Mouse (Mus musculus) limb, embryonic 12.5 days (tissue): ENCODE results near the gene Pin1rt1. TPM values are rescaled to one million over a fixed set of nuclear protein-coding genes. Genes with fewer than 3 reads are reported as not detected.

Experiments
- ATAC-seq: fragments of 200-750 bp; cut with Nextera tagmentation; 2 replicates; pipeline ENCODE4 v1.8.0; 2017; ENCODE audit warnings: low read depth, moderate TSS enrichment; ENCODE audit not compliant: insufficient number of reproducible peaks, insufficient read depth, low FRiP score, low TSS enrichment
- H3K27ac ChIP-seq: fragments of 300-500 bp; sonication (generic); 2 replicates; pipeline ENCODE4 v1.5.1; 2016; ENCODE audit warnings: mild to moderate bottlenecking, moderate library complexity
- H3K27me3 ChIP-seq: fragments of 300-500 bp; sonication (generic); 2 replicates; pipeline ENCODE4 v1.6.1; 2016; ENCODE audit warnings: mild to moderate bottlenecking, moderate library complexity
- H3K36me3 ChIP-seq: fragments of 300-500 bp; sonication (generic); 2 replicates; pipeline ENCODE4 v1.6.1; 2016; ENCODE audit warnings: mild to moderate bottlenecking, moderate library complexity
- H3K4me1 ChIP-seq: fragments of 300-500 bp; sonication (generic); replicated peaks from 2 replicates; pipeline ENCODE4 v1.6.1; 2016
- H3K4me2 ChIP-seq: fragments of 300-500 bp; sonication (generic); 2 replicates; pipeline ENCODE4 v1.6.1; 2016; ENCODE audit warnings: mild to moderate bottlenecking, moderate library complexity
- H3K4me3 ChIP-seq: fragments of 300-500 bp; sonication (generic); replicated peaks from 2 replicates; pipeline ENCODE4 v1.5.1; 2016; ENCODE audit warnings: mild to moderate bottlenecking
- H3K9ac ChIP-seq: fragments of 300-500 bp; sonication (generic); replicated peaks from 2 replicates; pipeline ENCODE4 v1.6.1; 2016; ENCODE audit warnings: mild to moderate bottlenecking, moderate library complexity
- H3K9me3 ChIP-seq: fragments of 300-500 bp; sonication (generic); 2 replicates; pipeline ENCODE4 v1.6.1; 2016; ENCODE audit warnings: mild to moderate bottlenecking, moderate library complexity
- WGBS: fragments of 180-500 bp; shearing (Covaris S2); methylation state at CpG from one replicate; pipeline ENCODE4 v1.1.7; 2016; 5-methylcytosine and 5-hydroxymethylcytosine counted together
- polyA plus RNA-seq: library from polyadenylated mRNA; unstranded; fragments of >200 nt; fragmentation: Nextera tagmentation; extraction: Ambion mirVana; gene quantifications from 2 replicates; pipeline ENCODE4 v1.2.1, GENCODE M21; 2016

Pin1rt1 gene
- polyA plus RNA-seq, 1 experiment from 2014 or later, result not detected

GRCm38 (mm10) chr2:104712486-104712809 lies 3.7 kb downstream of the Pin1rt1 start:
- Histone ChIP-seq H3K27me3 (0 out of 2 replicates have a peak, but pooled peaks cover 6% of the 10 kb centered on the region), H3K4me1 (peaks cover 14% of the 10 kb centered on the region), H3K9me3 (no peaks in the 10 kb centered on the region), H3K9ac (peak overlapping the region; percentile 90), H3K4me3 (peak overlapping the region; percentile 87), H3K4me2 (peak overlapping the region; percentile 64), H3K36me3 (peaks cover 3% of the 10 kb centered on the region; the same call in 1 of the 2 replicates), H3K27ac (peak overlapping the region; percentile 89)
- ATAC-seq, result no peak
- 1% methylated on average over 7 of the region's 7 CpGs for WGBS

GRCm38 (mm10) chr2:104711585-104712485 lies 4.3 kb downstream of the Pin1rt1 start, which contains the start of gene Tcp11l1:
Tcp11l1 (minus strand) TSS chr2:104712169.
- peaks cover 14% of the 10 kb centered on the region for H3K4me1 ChIP-seq
- peaks cover 3% of the 10 kb centered on the region; the same call in 1 of the 2 replicates for H3K36me3 ChIP-seq
- ATAC-seq, result peak; percentile 86
- peak within 1 kb of the TSS; percentile 89 for H3K27ac ChIP-seq
- peak within 1 kb of the TSS; percentile 87 for H3K4me3 ChIP-seq
- 0 out of 2 replicates have a peak, but pooled peaks cover 6% of the 10 kb centered on the region for H3K27me3 ChIP-seq
- H3K9me3 ChIP-seq, result no peaks in the 10 kb centered on the region
- H3K9ac ChIP-seq, result peak within 1 kb of the TSS; percentile 90
- peak within 1 kb of the TSS; percentile 64 for H3K4me2 ChIP-seq
- WGBS, result under 1% methylated on average over 87 of the region's 99 CpGs

GRCm38 (mm10) chr2:104710670-104711370 lies 5.4 kb downstream of the Pin1rt1 start:
- WGBS, result 40% methylated on average over 6 of the region's 6 CpGs
- Histone ChIP-seq H3K9me3 (no peaks in the 10 kb centered on the region), H3K36me3 (peaks cover 3% of the 10 kb centered on the region; the same call in 1 of the 2 replicates), H3K4me2 (peak overlapping the region; percentile 64), H3K27ac (no peak overlapping the region), H3K9ac (peak overlapping the region; percentile 90), H3K4me1 (peaks cover 21% of the 10 kb centered on the region), H3K27me3 (0 out of 2 replicates have a peak, but pooled peaks cover 6% of the 10 kb centered on the region), H3K4me3 (peak overlapping the region; percentile 87)
- no peak for ATAC-seq

- H3K27me3 ChIP-seq, result 0 out of 2 replicates have a peak, but pooled peaks cover 6% of the 10 kb centered on the region
Observed at GRCm38 (mm10) chr2:104709786-104710337, 6.3 kb downstream of the Pin1rt1 start.

DNA sequence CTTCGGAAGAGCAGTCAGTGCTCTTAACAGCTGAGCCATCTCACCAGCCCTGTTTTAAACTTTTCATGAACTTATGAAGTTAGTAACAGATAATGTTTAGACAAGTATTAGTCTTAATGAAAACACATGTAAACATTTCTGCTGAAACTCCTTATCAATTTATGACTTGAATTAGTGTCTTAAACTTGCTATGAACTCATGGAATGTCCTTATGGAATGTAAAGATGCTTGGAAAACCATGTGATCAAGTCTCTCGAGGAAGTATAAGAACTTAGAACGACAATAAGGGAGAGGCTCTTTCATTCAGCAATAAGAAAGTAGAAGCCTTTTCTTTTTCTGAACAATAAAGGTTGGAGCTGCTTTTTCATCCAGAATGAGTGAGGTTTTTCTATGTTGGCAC lies 11.8 kb downstream of the Pin1rt1 start:
- H3K4me2 ChIP-seq, result no peak overlapping the region
- no peaks in the 10 kb centered on the region for H3K9me3 ChIP-seq
- H3K36me3 ChIP-seq, result peaks cover 21% of the 10 kb centered on the region
- no peak overlapping the region for H3K27ac ChIP-seq
- 85% methylated on average over 3 of the region's 3 CpGs for WGBS
- H3K9ac ChIP-seq, result no peak overlapping the region
- H3K4me1 ChIP-seq, result peaks cover 7% of the 10 kb centered on the region; the same call in 1 of the 2 replicates
- no peak for ATAC-seq
- H3K27me3 ChIP-seq, result no peaks in the 10 kb centered on the region
- H3K4me3 ChIP-seq, result no peak overlapping the region

More at GRCm38 (mm10) chr2:104709786-104710337, 6.3 kb downstream of the Pin1rt1 start:
- no peak overlapping the region for H3K9ac ChIP-seq
- H3K36me3 ChIP-seq, result peaks cover 11% of the 10 kb centered on the region
- no peak overlapping the region for H3K4me2 ChIP-seq
- no peak overlapping the region for H3K4me3 ChIP-seq
- no peak for ATAC-seq
- 78% methylated on average over 6 of the region's 6 CpGs for WGBS
- no peaks in the 10 kb centered on the region for H3K9me3 ChIP-seq
- H3K27ac ChIP-seq, result no peak overlapping the region
- peaks cover 21% of the 10 kb centered on the region for H3K4me1 ChIP-seq

- 79% methylated on average over 3 of the region's 3 CpGs for WGBS
- no peaks in the 10 kb centered on the region for H3K27me3 ChIP-seq
- no peaks in the 10 kb centered on the region for H3K9me3 ChIP-seq
- no peak overlapping the region for H3K4me3 ChIP-seq
- ATAC-seq, result no peak
- no peak overlapping the region for H3K9ac ChIP-seq
- no peak overlapping the region for H3K27ac ChIP-seq
- peaks cover 7% of the 10 kb centered on the region; the same call in 1 of the 2 replicates for H3K4me1 ChIP-seq
- peaks cover 23% of the 10 kb centered on the region for H3K36me3 ChIP-seq
- H3K4me2 ChIP-seq, result no peak overlapping the region
Observed at GRCm38 (mm10) chr2:104703158-104703557, 13.0 kb downstream of the Pin1rt1 start.

- H3K4me1 ChIP-seq, result no peaks in the 10 kb centered on the region
- H3K4me3 ChIP-seq, result no peak overlapping the region
- H3K4me2 ChIP-seq, result no peak overlapping the region
- no peaks in the 10 kb centered on the region for H3K27me3 ChIP-seq
- no peaks in the 10 kb centered on the region for H3K9me3 ChIP-seq
- H3K27ac ChIP-seq, result no peak overlapping the region
- no peak for ATAC-seq
- H3K9ac ChIP-seq, result no peak overlapping the region
- peaks cover 15% of the 10 kb centered on the region for H3K36me3 ChIP-seq
- 67% methylated on average over 11 of the region's 11 CpGs for WGBS
Observed at GRCm38 (mm10) chr2:104699659-104700058, 16.5 kb downstream of the Pin1rt1 start.

GRCm38 (mm10) chr2:104692551-104692950 lies 23.6 kb downstream of the Pin1rt1 start:
- Histone ChIP-seq H3K27ac (no peak overlapping the region), H3K36me3 (peaks cover 4% of the 10 kb centered on the region; the same call in 1 of the 2 replicates), H3K9ac (no peak overlapping the region), H3K9me3 (no peaks in the 10 kb centered on the region), H3K27me3 (no peaks in the 10 kb centered on the region), H3K4me2 (no peak overlapping the region), H3K4me1 (no peaks in the 10 kb centered on the region), H3K4me3 (no peak overlapping the region)
- 81% methylated on average over 2 of the region's 2 CpGs for WGBS
- no peak for ATAC-seq

GRCm38 (mm10) chr2:104690720-104691119 lies 25.5 kb downstream of the Pin1rt1 start:
- Histone ChIP-seq H3K36me3 (no peaks in the 10 kb centered on the region; the same call in 1 of the 2 replicates), H3K9me3 (no peaks in the 10 kb centered on the region), H3K9ac (no peak overlapping the region), H3K4me1 (no peaks in the 10 kb centered on the region), H3K4me2 (no peak overlapping the region), H3K27me3 (no peaks in the 10 kb centered on the region), H3K27ac (no peak overlapping the region), H3K4me3 (no peak overlapping the region)
- no peak for ATAC-seq
- WGBS, result 87% methylated on average over 4 of the region's 4 CpGs

- no peak overlapping the region for H3K9ac ChIP-seq
- no peak overlapping the region for H3K4me2 ChIP-seq
- no peak overlapping the region for H3K27ac ChIP-seq
- WGBS, result 86% methylated on average over 8 of the region's 8 CpGs
- no peaks in the 10 kb centered on the region for H3K27me3 ChIP-seq
- no peak for ATAC-seq
- no peaks in the 10 kb centered on the region for H3K9me3 ChIP-seq
- H3K4me3 ChIP-seq, result no peak overlapping the region
- H3K36me3 ChIP-seq, result peaks cover 13% of the 10 kb centered on the region
- H3K4me1 ChIP-seq, result no peaks in the 10 kb centered on the region
Observed at GRCm38 (mm10) chr2:104688724-104689123, 27.5 kb downstream of the Pin1rt1 start.

GRCm38 (mm10) chr2:104688321-104688720 lies 27.9 kb downstream of the Pin1rt1 start:
- H3K9ac ChIP-seq, result no peak overlapping the region
- ATAC-seq, result no peak
- 84% methylated on average over 3 of the region's 3 CpGs for WGBS

More at GRCm38 (mm10) chr2:104688321-104688720, 27.9 kb downstream of the Pin1rt1 start:
- Histone ChIP-seq H3K36me3 (peaks cover 17% of the 10 kb centered on the region), H3K4me3 (no peak overlapping the region), H3K9me3 (no peaks in the 10 kb centered on the region), H3K27ac (no peak overlapping the region), H3K4me2 (no peak overlapping the region), H3K27me3 (no peaks in the 10 kb centered on the region), H3K4me1 (no peaks in the 10 kb centered on the region)
